Mouse (Mus musculus): ENCODE measurements around the gene Pold3. TPM values are rescaled to one million over a fixed set of nuclear protein-coding genes. Genes with fewer than 3 reads are reported as not detected.

Gene Pold3
- polyA plus RNA-seq, 1 experiment from 2014 or later: 30.7 TPM

DNA sequence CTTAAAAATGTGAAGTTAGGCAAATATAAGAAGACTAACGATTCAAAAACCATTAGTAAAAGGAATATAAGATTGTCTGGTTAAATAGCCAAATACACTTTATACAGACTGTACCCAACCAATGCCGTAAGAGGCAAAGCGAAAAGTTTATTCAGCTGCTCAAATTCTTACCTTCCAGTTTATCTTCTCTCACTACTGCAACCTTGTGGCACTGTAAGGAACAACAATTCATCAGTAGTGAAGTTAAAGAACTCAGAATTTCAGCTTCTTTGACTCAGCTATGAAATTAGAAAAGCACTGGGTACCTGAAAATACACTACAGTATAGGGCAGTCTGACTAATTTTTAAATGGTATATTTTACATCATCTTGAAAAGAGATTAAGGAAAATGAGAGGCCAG is 13.0 kb downstream of the Pold3 start:
- Histone ChIP-seq H3K9me3 (replicated peaks) (no peaks in the 10 kb centered on the region), H3K27ac (no peak overlapping the region), H3K27me3 (no peaks in the 10 kb centered on the region), H3K9ac (no peak overlapping the region), H3K4me3 (no peak overlapping the region), H3K36me3 (peaks cover 56% of the 10 kb centered on the region), H3K4me2 (no peak overlapping the region), H3K4me1 (replicated peaks) (no peaks in the 10 kb centered on the region)
- ATAC-seq (replicated peaks; ENCODE audit: insufficient number of reproducible peaks, insufficient read depth, low FRiP score, low read depth): no peak
- WGBS: 64% methylated on average over 3 of the region's 3 CpGs

DNA sequence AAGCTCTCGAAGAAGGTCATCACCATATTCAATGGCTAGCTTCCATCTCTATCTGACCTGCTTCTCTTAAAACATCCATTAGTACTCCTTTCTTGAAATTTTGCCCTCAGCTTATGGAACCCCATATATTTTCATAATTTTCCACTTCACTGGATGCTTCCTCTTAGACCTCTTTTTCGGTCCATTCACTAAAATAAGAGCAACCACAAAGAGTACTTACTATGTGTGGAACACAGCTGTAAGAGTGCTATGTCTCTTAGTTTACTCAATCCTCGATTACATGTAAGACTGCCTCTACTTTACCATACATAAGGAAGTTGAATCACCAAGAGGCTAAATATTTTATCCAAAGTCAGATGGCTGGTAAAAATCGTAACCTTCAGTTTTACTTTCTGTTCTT is 16.7 kb downstream of the Pold3 start:
- ATAC-seq (replicated peaks; ENCODE audit: insufficient number of reproducible peaks, insufficient read depth, low FRiP score, low read depth): no peak
- no peak overlapping the region for H3K9ac ChIP-seq
- H3K27me3 ChIP-seq: no peaks in the 10 kb centered on the region
- no peak overlapping the region for H3K4me3 ChIP-seq
- H3K27ac ChIP-seq: no peak overlapping the region
- H3K36me3 ChIP-seq: peaks cover 54% of the 10 kb centered on the region
- no peaks in the 10 kb centered on the region for H3K9me3 ChIP-seq (replicated peaks)
- no peak overlapping the region for H3K4me2 ChIP-seq
- 93% methylated on average over 4 of the region's 4 CpGs for WGBS
- H3K4me1 ChIP-seq (replicated peaks): no peaks in the 10 kb centered on the region

DNA sequence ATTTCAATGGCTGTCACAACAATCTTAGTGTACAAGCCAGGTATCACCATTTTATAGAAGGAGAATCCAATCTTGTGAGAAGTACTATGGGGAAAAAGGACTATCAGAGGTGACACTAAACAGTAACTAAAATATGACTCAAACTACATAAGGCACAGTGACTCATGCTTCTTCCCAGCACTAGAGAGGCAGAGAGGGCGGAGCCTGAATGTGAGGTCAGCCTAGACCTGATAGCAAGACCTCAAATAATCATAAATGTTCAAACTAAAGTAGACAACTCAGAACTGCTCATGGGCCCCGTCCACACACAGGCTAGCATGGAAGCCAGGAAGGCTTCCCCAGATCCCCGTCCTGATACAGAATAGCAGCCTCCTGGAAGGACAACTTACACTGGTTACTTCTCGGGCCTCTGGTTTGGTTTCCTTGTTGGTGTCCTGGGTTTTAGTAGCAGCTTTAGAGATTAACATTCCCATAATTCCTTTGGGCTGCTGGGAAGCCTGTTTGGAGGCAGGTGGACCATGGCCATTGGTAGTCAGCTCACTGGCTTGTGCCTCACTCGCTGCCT is 21.3 kb downstream of the Pold3 start:
- no peak overlapping the region for H3K9ac ChIP-seq
- WGBS: 77% methylated on average over 5 of the region's 5 CpGs

GRCm38 (mm10) chr7:100086891-100087290 is 34.5 kb downstream of the Pold3 start:
- Histone ChIP-seq H3K9ac (no peak overlapping the region), H3K4me2 (no peak overlapping the region), H3K36me3 (peaks cover 63% of the 10 kb centered on the region), H3K9me3 (replicated peaks) (no peaks in the 10 kb centered on the region), H3K4me3 (no peak overlapping the region), H3K27ac (no peak overlapping the region), H3K27me3 (no peaks in the 10 kb centered on the region), H3K4me1 (replicated peaks) (no peaks in the 10 kb centered on the region)
- 91% methylated on average over 5 of the region's 5 CpGs for WGBS
- no peak for ATAC-seq (replicated peaks; ENCODE audit: insufficient number of reproducible peaks, insufficient read depth, low FRiP score, low read depth)

More for the DNA sequence above, 21.3 kb downstream of the Pold3 start:
- Histone ChIP-seq H3K27me3 (no peaks in the 10 kb centered on the region), H3K4me3 (no peak overlapping the region), H3K9me3 (replicated peaks) (no peaks in the 10 kb centered on the region), H3K4me1 (replicated peaks) (no peaks in the 10 kb centered on the region), H3K27ac (no peak overlapping the region), H3K36me3 (peaks cover 48% of the 10 kb centered on the region), H3K4me2 (no peak overlapping the region)
- no peak for ATAC-seq (replicated peaks; ENCODE audit: insufficient number of reproducible peaks, insufficient read depth, low FRiP score, low read depth)

- ATAC-seq (replicated peaks; ENCODE audit: insufficient number of reproducible peaks, insufficient read depth, low FRiP score, low read depth): no peak
- H3K36me3 ChIP-seq: peaks cover 62% of the 10 kb centered on the region
- H3K27me3 ChIP-seq: no peaks in the 10 kb centered on the region
Measured at GRCm38 (mm10) chr7:100086159-100086755, 35.1 kb downstream of the Pold3 start.

DNA sequence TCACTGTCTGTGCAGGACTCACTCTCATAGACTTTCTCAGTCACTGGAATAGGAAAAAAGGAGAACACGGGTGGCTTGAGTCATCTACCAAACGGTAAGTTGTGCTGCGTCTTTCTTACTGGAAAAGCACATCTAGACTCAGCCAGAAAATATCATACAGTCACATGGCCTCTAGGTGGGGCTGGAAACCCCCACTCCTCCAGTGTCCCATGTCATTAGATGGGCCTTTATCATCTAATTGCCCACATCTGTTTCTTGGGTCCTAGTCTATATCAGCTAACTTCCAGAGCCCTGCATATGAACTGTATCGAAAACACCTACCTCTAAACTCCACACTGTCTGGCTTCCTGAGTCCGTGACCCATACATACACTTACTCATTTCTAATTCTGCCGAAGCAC is 37.6 kb downstream of the Pold3 start:
- H3K4me1 ChIP-seq (replicated peaks): peaks cover 8% of the 10 kb centered on the region
- H3K9me3 ChIP-seq (replicated peaks): no peaks in the 10 kb centered on the region
- H3K4me2 ChIP-seq: no peak overlapping the region
- H3K27ac ChIP-seq: no peak overlapping the region
- WGBS: 84% methylated on average over 6 of the region's 6 CpGs
- H3K36me3 ChIP-seq: peaks cover 52% of the 10 kb centered on the region
- H3K9ac ChIP-seq: no peak overlapping the region
- no peak overlapping the region for H3K4me3 ChIP-seq
- no peak for ATAC-seq (replicated peaks; ENCODE audit: insufficient number of reproducible peaks, insufficient read depth, low FRiP score, low read depth)
- H3K27me3 ChIP-seq: no peaks in the 10 kb centered on the region

More at GRCm38 (mm10) chr7:100086159-100086755, 35.1 kb downstream of the Pold3 start:
- no peak overlapping the region for H3K9ac ChIP-seq
- WGBS: 93% methylated on average over 8 of the region's 8 CpGs
- no peak overlapping the region for H3K4me3 ChIP-seq
- no peaks in the 10 kb centered on the region for H3K4me1 ChIP-seq (replicated peaks)
- H3K27ac ChIP-seq: no peak overlapping the region
- H3K9me3 ChIP-seq (replicated peaks): no peaks in the 10 kb centered on the region
- no peak overlapping the region for H3K4me2 ChIP-seq

- Histone ChIP-seq H3K27me3 (no peaks in the 10 kb centered on the region), H3K4me3 (no peak overlapping the region), H3K4me2 (no peak overlapping the region), H3K36me3 (peaks cover 45% of the 10 kb centered on the region), H3K9ac (no peak overlapping the region), H3K27ac (no peak overlapping the region), H3K4me1 (replicated peaks) (peaks cover 8% of the 10 kb centered on the region), H3K9me3 (replicated peaks) (no peaks in the 10 kb centered on the region)
- WGBS: 90% methylated on average over 6 of the region's 6 CpGs
- ATAC-seq (replicated peaks; ENCODE audit: insufficient number of reproducible peaks, insufficient read depth, low FRiP score, low read depth): no peak
Measured at GRCm38 (mm10) chr7:100082836-100083235, 38.5 kb downstream of the Pold3 start.

DNA sequence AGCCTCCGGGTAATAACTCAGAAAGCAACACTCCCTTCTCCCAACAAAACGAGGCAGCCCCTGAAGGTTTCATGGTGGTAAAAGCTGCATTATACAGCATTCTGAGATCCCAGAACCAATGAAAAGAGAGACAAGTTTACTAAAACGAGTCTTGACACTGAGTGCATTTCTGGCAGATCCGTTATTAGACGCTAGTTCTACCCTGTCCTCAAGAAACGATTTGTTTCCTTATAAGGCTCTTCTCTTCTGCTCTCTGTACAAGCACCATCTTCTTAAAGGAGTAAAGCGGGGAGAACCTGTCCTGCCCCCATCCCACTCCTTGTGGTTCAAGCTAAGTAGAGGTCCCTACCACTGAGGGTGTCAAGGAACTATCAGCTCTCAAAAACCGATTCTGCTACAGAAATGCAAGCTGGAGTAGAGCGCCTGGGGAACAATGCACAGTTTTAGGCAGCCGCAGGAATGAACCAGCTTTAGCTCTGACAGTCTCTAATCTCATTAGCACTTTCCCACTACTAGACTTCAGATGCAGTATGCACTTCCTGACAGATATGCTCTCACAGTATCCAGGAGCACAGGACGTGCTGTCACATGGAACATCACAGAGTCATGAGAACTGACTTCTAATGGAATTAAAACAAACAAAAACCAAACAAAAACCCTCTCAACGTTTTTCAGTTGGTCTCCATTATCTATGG is 41.1 kb downstream of the Pold3 start:
- Histone ChIP-seq H3K4me1 (replicated peaks) (peaks cover 13% of the 10 kb centered on the region), H3K4me2 (no peak overlapping the region), H3K27me3 (no peaks in the 10 kb centered on the region), H3K27ac (no peak overlapping the region), H3K9ac (no peak overlapping the region), H3K4me3 (no peak overlapping the region), H3K36me3 (peaks cover 21% of the 10 kb centered on the region), H3K9me3 (replicated peaks) (no peaks in the 10 kb centered on the region)
- no peak for ATAC-seq (replicated peaks; ENCODE audit: insufficient number of reproducible peaks, insufficient read depth, low FRiP score, low read depth)
- 48% methylated on average over 12 of the region's 12 CpGs for WGBS

- H3K4me1 ChIP-seq (replicated peaks): peaks cover 13% of the 10 kb centered on the region
- H3K9ac ChIP-seq: no peak overlapping the region
- ATAC-seq (replicated peaks; ENCODE audit: insufficient number of reproducible peaks, insufficient read depth, low FRiP score, low read depth): no peak
- WGBS: 86% methylated on average over 4 of the region's 4 CpGs
- 0 out of 2 replicates have a peak, but pooled peaks cover under 1% of the 10 kb centered on the region for H3K36me3 ChIP-seq
- H3K27me3 ChIP-seq: no peaks in the 10 kb centered on the region
- H3K4me2 ChIP-seq: no peak overlapping the region
- H3K4me3 ChIP-seq: no peak overlapping the region
- no peaks in the 10 kb centered on the region; the same call in 1 of the 2 replicates for H3K9me3 ChIP-seq (replicated peaks)
- H3K27ac ChIP-seq: no peak overlapping the region
Measured at GRCm38 (mm10) chr7:100077071-100077470, 44.3 kb downstream of the Pold3 start.

- H3K4me2 ChIP-seq: no peak overlapping the region
- no peak for ATAC-seq (replicated peaks; ENCODE audit: insufficient number of reproducible peaks, insufficient read depth, low FRiP score, low read depth)
- H3K36me3 ChIP-seq: no peaks in the 10 kb centered on the region
- 42% methylated on average over 5 of the region's 5 CpGs for WGBS
- H3K4me3 ChIP-seq: no peak overlapping the region
- H3K4me1 ChIP-seq (replicated peaks): peaks cover 13% of the 10 kb centered on the region
- H3K9ac ChIP-seq: no peak overlapping the region
- no peaks in the 10 kb centered on the region for H3K27me3 ChIP-seq
- H3K27ac ChIP-seq: no peak overlapping the region
- H3K9me3 ChIP-seq (replicated peaks): no peaks in the 10 kb centered on the region; the same call in 1 of the 2 replicates
Measured at GRCm38 (mm10) chr7:100076296-100076695, 45.1 kb downstream of the Pold3 start.

GRCm38 (mm10) chr7:100073959-100074358 is 47.4 kb downstream of the Pold3 start:
- Histone ChIP-seq H3K4me2 (no peak overlapping the region), H3K9me3 (replicated peaks) (no peaks in the 10 kb centered on the region; the same call in 1 of the 2 replicates), H3K36me3 (no peaks in the 10 kb centered on the region), H3K27ac (no peak overlapping the region), H3K27me3 (no peaks in the 10 kb centered on the region), H3K9ac (no peak overlapping the region), H3K4me1 (replicated peaks) (peaks cover 5% of the 10 kb centered on the region; the same call in 1 of the 2 replicates), H3K4me3 (no peak overlapping the region)
- no peak for ATAC-seq (replicated peaks; ENCODE audit: insufficient number of reproducible peaks, insufficient read depth, low FRiP score, low read depth)
- WGBS: 62% methylated on average over 2 of the region's 2 CpGs
